Mouse (Mus musculus) cerebellum, adult 9-10 months (tissue): ENCODE measurements around the gene Hrg.
"Not testable (repeated sequence)": the region's sequence is repeated elsewhere in the genome, so short reads cannot be mapped to it uniquely, and the experiment has no call there.

Experiments
- DNase-seq: peaks from one replicate; pipeline ENCODE4 v3.0.0; 2022

The Hrg gene

DNA sequence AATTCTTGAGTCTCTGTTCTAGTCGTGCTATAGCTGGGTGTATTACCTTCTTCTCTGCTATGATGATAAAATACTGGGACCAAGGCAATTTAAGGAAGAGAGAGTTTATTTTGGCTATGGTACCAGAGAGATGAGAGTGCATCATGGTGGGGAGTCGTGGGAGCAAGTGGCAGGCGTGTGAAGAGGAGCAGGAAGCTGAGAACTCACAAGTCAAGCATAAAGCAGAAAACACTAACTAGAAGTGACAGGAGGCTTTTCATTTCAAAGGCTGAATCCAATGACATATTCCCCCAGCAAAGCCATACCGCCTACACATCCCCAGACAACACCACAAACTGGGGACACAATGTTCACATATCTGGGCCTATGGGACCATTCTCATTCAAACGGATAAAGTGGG is 11.4 kb downstream of the Hrg start:
- DNase-seq, result no peak

DNA sequence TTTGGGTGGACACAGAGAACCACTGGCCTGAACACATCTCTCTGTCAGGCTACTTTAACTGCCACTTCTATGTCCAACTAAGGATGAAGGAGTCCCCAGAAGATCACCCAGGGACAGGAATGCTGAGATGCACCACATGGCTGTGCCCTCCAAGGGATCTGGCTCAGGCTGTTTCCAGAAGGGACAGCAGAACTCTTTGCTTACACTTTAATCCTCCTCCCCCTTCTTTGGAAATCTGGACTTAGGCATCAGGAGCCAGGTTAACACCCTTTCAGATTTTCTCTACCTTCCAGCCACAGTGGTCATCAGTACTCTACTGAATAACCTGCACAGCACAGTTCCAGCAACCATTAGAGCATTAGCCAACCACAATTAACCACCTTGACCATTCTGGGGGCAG is 12.4 kb downstream of the Hrg start:
- DNase-seq, result no peak

DNA sequence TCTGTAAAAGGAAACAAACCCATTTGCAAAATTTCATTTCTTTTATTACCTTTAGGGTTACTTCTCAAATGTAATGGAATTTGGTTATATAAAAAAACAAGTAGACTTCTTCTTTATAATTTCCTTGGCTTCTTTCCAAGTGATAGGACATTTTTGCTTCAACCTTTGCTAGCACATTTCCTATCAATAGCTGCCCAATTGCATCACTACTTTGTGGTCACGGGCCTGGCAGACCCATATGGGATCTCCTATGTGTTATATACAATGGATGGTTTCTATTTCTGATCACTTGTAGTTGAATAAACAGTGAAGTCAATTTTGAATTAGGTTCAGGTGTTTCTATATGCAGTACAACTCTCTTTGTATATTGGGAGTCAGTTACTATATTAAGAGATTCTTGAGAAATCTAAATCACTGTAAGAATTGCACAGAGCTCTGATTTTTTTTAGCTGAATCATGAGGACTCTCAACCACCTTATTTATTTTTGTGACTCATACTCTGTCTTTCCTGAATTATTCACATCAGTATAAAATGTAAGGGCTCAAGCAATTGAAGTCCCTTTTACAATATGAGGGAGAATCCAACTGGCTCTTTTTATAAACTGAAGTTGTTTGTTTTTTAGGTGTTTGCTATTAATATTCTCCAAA is 16.6 kb downstream of the Hrg start:
- no peak for DNase-seq

DNA sequence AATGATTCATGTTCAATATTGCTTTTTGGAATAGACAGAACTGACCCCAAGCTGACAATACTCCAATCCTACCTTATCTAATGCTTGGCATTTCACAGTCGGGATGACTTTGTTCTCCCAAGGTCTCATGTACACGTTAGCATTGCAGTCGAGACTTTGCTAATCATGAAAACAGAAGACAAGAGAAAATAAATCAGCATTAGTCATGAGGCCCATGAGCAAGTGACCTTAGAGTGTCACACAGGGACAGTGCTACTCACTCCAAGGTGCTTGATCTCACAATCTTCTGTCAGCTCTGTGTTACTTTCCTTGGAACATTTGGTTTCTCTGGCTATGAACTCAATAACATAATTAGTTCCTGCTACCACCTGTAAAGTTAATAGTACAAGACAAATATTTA is 46.1 kb downstream of the Hrg start:
- not testable (repeated sequence) for DNase-seq
